Mouse (Mus musculus): ENCODE measurements around the gene Prkn.

DNA sequence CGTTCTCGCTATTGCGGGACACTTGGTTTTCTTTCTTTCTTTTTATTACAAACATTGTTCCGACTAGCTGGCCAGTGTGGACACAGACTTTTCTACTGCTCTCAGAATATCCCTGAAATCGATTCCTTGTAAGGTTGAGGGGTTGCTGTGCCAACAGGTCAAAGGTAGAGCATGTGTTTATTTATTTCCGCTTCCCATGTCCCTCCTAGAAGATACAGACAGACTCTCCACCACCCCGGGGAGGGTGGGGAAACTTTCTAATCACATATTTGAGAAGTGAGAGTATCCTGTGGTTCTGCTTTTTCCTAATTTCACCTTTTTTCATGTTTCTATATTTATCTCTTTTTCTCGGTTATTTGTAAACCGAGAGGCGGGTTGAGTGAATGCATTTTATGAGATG, 797.5 kb downstream of the Prkn start:
- no peak for TF ChIP-seq POLR2A (IDR thresholded peaks at IDR 0.05; ENCODE audit: borderline replicate concordance, insufficient read depth, low read length)
- TF ChIP-seq CTCF (IDR thresholded peaks at IDR 0.05; ENCODE audit: borderline replicate concordance, insufficient read depth, low read depth, low read length), result no peak

Measured in cerebellum, adult 2 months (tissue).